Mouse (Mus musculus): ENCODE data around the gene Olfr310. TPM values are rescaled to one million over a fixed set of nuclear protein-coding genes. Genes with fewer than 3 reads are reported as not detected.

Gene Olfr310
- total RNA-seq (2022) = not detected

- no peak for DNase-seq
Observed at GRCm38 (mm10) chr7:86277072-86277471, at the start of gene Olfr310. Olfr310 (minus strand) TSS chr7:86277172.

- DNase-seq = no peak
Observed at GRCm38 (mm10) chr7:86325530-86325929, 48.6 kb upstream of the Olfr310 start, which contains the start of gene Olfr308. Olfr308 (minus strand) TSS chr7:86325630.

DNA sequence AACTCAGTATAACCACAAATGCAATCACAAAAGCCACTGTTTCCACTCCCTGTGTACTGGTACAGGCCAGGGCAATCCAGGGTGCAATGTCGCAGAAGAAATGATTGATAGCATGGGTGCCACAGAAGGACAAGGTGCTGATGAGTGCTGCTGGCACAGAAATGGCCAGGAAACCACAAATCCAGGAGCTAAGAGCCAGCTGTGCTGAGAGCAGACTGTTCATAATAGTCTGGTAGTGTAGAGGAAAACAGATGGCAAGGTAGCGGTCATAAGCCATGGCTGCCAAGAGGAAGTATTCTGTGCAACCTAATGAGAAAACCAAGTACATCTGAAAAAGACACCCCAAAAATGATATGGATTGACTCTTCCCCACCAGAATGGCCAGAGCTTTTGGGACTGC, 44.4 kb upstream of the Olfr310 start:
- DNase-seq = no peak

DNA sequence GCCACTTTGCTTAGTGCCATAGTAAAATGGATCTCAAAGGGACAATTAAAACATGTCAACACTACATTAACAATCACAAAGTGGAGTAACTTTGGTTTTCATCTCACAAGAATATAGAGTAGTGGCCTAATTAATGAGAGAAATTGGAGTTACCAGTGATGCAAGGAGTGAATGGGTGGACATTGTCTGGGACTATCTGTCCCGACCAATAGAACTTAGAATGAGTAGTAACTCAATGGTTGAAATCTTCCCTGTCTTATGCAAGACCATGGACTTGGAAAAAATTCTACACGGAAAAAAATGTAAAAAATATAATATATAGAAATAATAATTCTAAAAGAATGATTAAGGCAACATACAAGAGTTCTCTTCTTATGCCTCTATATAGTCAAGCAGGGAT, 36.6 kb upstream of the Olfr310 start, which contains the start of gene Olfr309:
Gene Olfr309 (minus strand): TSS at position 101 of the 400 bp plus-strand sequence.
- DNase-seq = no peak

- no peak for DNase-seq
Observed at GRCm38 (mm10) chr7:86246208-86246607, 30.8 kb downstream of the Olfr310 start, which contains the start of gene Vmn2r76. Vmn2r76 (minus strand) TSS chr7:86246308.

Small RNA genes lying within 50 kb of the gene (microRNA-seq; reads per million reads assigned to microRNA genes)
- 0 reads per million in 2 experiments for gene Gm23192

Other genes with a start within 250 kb of the Olfr310 start
- not detected for gene Vmn2r75, start 105.4 kb downstream of the Olfr310 start, total RNA-seq (2022)
- gene Vmn2r76, start 30.9 kb downstream of the Olfr310 start, total RNA-seq (2022) = not detected
- gene Olfr309, start 36.5 kb upstream of the Olfr310 start, total RNA-seq (2022) = not detected
- not detected for gene Olfr308, start 48.5 kb upstream of the Olfr310 start, total RNA-seq (2022)
- gene Olfr307, start 60.4 kb upstream of the Olfr310 start, total RNA-seq (2022) = not detected
- gene Olfr305, start 89.8 kb upstream of the Olfr310 start, total RNA-seq (2022) = not detected
- not detected for gene Olfr304, start 109.5 kb upstream of the Olfr310 start, total RNA-seq (2022)
- gene Olfr303, start 120.6 kb upstream of the Olfr310 start, total RNA-seq (2022) = not detected
- not detected for gene Olfr301, start 126.7 kb upstream of the Olfr310 start, total RNA-seq (2022)
- gene Olfr299, start 182.7 kb upstream of the Olfr310 start, total RNA-seq (2022) = not detected
- not detected for gene Olfr298, start 215.3 kb upstream of the Olfr310 start, total RNA-seq (2022)
- gene Olfr297, start 242.8 kb upstream of the Olfr310 start, total RNA-seq (2022) = not detected